Mouse (Mus musculus) yolk sac, embryonic 10.5 days (tissue): Measurements from ENCODE around the gene Clp1.

Source experiments
- DNase-seq: peaks from one replicate; pipeline ENCODE4 v3.0.0-alpha.2; 2017; ENCODE audit warnings: low spot score

The Clp1 gene

GRCm38 (mm10) chr2:84714422-84714810 is 12.7 kb downstream of the Clp1 start:
- no peak for DNase-seq

DNA sequence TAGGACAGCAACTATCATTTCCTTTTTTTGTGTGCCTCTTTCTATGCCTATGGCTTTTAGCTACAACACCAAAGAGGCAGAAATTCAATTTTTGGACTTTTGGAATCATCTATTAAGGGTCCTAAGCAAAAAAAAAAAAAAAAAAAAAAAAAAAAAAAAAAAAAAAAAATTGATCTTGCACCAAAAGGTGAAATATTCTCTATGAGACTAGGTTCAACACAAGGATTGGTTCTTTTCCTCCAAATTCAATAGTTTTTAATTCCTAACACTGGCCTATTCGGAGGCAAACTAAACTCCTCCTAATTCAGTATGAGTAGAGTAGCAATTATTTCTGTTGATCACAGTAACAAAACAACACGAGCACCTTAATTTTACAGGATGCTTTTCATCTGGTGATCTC is 15.3 kb downstream of the Clp1 start:
- no peak for DNase-seq

GRCm38 (mm10) chr2:84707523-84707922 is 19.6 kb downstream of the Clp1 start:
- no peak for DNase-seq

GRCm38 (mm10) chr2:84705295-84705694 is 21.9 kb downstream of the Clp1 start:
- no peak for DNase-seq

- no peak for DNase-seq
These were observed 22.8 kb downstream of the Clp1 start for GRCm38 (mm10) chr2:84704329-84704728.

GRCm38 (mm10) chr2:84703497-84703896 is 23.7 kb downstream of the Clp1 start:
- no peak for DNase-seq

DNA sequence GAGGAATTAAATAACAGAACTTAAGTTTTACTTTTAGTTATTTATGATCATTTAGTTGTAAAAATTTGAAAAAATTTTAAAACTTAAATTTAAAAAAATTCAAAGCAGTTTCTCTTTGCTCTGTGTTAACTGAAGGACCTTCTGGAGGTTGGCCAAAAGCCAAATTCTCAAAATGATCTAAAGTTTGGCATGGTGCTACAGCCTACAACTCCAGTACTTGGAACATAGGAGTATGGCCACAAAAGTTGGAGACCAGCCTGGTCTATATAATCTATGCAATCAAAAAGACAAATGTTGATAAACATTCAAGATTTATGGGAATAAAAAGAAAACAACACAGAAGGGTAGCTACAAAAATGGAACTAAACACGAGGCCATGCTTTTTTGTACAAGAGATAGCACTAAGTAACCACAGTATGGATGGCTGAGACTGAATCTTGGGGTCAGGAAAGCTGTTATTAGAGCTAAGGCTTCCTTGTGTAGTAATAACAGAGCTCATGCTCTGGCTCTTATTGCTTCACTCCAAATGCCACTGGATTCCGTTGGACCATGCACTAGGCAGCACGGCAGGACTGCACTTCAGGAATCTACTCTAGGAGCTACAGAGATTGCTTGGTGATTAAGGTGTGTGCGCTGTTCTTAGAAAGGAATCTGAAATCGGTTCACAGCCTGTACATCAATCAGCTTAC is 32.0 kb downstream of the Clp1 start:
- no peak for DNase-seq

DNA sequence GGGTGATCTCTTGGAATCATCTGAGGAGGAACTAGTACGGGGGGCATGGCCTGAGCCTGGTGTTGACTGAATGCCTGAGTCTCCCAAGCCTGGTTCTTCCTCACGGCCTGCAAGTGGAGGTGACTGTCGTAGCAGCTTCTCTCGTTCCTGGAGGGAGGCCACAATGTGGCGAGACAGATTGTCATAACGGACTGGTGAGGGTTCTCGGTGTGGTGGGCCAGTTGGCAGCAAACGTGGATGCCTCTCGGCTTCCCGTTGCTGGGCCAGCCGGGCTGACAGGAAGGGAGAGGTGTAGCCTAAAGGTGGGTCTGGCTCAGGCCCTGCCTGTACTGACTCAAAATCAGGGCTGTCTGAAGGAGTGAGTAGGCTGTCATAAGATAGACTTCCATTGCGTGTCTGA is 37.1 kb downstream of the Clp1 start:
- no peak for DNase-seq

DNA sequence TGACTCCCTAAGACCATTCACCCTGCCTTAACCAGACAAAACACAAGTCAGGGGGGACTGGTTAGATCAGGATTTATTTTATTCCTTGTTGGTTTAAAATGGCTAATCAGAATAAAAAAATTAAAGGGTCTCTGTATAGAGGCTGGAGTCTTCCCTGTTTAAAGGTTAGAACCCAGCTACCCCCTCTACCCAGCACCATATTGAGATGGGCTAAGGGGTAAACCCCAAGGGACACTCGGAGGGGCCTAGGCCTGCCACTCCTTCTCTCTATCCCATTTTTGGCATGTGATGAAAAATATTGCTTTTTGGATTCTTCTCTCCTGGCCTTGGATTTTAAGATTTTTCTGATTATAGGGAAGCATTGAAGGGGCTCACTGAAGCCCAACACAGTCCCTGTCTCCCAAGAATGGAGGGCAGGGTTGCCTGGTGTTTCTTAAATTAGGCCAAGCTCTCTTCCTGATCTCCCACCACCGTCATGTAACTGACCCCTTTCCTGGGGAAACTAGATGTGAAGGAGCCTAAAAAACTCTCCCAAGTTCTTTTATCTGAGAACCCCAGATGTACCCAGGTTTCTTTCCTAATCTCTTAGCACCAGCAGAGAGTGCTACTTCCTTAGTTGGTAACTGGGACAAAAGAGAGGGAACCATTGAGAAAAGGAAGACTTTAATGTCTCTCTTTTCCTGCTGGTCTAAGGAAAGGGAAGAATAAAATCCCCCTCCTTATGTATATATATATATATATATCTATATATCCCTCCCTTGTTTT is 38.9 kb downstream of the Clp1 start:
- DNase-seq, result no peak

- DNase-seq, result no peak
These were observed 44.5 kb downstream of the Clp1 start for GRCm38 (mm10) chr2:84682605-84683183.

- DNase-seq, result no peak
These were observed 48.1 kb downstream of the Clp1 start, which contains the start of gene Tmx2 for GRCm38 (mm10) chr2:84679016-84679415. Gene Tmx2 (minus strand): TSS chr2:84679140.

DNA sequence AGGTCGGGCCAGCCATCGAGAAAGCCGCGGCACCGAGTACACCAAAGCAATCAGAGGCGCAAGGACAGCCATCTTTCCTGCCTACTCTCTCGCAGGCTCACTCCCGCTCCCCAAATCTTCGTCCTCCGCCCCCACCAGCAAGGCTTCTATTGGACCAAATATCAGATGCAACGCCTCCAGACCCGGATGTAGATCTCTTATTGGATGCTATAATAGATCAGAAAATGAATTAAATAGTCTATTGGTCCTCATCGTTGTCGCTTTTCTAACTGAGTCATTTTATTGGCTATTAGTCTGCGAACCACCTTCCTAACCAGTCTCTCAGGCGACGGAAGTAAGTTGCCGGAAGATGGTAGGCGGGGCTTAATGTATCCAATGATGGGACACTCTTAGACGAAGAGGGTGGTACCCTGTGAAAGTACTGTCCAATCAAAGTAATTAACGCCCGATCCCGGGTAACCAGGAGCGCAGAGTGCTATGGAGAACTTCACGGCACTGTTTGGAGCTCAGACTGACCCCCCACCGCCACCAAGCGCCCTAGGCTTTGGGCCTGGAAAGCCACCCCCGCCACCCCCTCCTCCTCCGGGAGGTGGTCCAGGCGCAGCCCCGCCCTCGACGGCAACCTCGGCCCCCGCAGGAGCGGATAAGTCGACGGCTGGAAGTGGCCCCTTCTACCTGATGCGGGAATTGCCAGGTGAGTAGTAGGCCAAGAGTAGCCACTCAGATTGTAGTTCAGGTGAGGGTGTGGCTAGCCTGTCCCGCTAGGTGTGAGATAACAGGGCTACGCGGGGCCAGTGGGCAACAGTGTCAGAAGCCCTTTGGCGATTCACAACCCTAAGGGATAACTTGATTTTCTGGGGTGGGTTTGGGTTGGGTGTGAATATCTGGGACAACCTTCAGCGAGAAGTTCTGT is 48.9 kb downstream of the Clp1 start, which contains the start of the genes Gm28635 and Med19:
Gene Gm28635, minus strand, starts transcription at position 74 of the 913 bp plus-strand sequence.
Gene Med19, plus strand, starts transcription at position 435 of the 913 bp plus-strand sequence.
- DNase-seq, result peak; percentile 96

DNA sequence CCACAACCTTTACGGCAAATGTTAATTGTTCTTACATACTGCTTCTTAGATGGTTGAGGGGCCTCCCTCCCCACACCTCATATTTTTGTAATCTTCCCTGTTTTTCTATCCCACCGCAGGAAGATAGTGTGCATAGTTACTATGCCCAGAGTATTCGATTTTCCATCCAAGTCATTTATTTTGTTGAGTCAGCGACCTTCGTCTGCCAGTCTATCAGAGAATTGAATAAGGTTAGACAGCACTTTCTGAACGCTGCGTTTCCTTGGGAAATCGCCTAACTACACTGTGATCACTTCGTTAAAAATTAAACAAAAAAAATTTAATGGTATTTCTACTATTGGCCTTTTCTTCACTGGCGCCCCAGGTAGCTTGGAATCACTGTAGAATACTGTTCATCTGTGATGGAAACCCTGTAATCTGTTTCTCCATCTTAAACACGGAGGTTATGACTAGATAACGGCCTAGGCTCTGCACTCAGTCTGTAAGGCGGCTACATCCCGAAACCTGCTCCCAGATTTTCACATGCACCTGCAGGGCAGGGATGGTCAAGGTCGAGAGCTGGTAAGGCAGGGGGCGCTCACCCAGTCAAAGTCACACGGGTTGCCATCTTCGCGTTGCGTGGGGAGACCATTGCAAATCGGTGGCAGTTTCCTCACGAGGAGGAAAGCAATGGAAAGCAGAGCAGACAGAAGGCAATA is 49.7 kb downstream of the Clp1 start:
- DNase-seq, result no peak
